Mouse (Mus musculus) kidney, postnatal 25 days (tissue): ENCODE results near the gene Mical1.

ENCODE experiments used
- DNase-seq, 2 experiments: peaks; one replicate each; pipeline ENCODE4 v3.0.0; 2021; ENCODE audit warnings: mixed read lengths in 2 of 2

Gene Mical1

DNA sequence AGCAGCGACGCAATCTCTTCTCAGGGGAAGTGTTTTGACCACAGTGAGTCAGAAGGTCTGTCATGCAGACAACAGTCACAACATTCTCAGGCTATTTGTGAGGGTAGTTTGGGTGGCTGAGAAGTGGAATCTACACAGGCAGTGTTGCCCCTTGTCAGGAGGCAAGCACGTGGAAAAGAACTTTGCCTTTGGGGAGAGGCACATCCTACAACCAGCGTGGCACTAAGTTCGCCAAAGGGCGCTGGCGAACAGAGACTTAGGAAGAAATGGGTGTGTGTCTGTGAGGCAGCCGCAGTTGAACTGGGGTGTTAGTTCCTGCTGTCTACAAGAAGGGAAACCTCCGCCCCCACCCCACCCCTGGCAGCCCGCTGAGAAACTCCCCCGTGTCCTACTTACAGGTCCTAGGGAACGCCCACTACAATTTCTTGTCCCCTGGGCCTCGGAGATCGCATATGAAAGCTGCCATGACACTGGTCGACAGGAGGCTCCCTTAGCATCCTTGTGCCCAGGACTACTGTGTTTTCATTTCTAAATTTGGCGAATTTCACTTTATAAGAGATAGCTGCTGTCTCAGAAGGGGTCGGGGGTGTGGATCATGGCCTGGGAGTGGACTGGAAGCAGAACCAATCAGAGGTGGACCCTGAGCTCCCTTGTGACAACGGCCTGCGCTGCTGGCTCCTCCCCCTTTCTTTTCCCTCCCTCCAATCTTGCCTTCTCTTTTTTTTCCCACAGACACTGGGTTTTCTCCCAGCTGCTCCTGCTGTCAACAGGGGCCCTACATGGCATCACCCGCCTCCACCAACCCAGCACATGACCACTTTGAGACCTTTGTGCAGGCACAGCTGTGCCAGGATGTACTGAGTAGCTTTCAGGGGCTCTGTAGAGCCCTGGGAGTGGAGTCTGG is 1.4 kb downstream of the Mical1 start:
- DNase-seq = peak; percentile 69 to 79

DNA sequence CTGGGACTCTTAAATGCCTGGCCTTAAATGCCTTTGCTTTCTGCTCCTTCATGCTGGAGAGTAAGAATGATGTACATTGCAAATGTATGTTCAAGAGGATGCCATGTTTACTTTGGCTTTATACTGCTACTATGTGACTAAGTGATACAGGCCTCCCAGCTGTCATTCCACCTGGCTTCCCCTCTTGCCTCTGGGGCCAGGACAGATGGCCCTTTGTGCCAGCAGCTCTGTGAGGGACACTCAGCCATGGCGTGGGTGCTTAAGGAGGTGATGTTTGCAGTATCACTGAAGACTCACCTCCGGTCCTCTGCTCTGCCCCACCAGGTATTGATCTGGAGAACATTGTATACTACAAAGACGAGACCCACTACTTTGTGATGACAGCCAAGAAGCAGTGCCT is 3.8 kb downstream of the Mical1 start:
- no peak for DNase-seq

DNA sequence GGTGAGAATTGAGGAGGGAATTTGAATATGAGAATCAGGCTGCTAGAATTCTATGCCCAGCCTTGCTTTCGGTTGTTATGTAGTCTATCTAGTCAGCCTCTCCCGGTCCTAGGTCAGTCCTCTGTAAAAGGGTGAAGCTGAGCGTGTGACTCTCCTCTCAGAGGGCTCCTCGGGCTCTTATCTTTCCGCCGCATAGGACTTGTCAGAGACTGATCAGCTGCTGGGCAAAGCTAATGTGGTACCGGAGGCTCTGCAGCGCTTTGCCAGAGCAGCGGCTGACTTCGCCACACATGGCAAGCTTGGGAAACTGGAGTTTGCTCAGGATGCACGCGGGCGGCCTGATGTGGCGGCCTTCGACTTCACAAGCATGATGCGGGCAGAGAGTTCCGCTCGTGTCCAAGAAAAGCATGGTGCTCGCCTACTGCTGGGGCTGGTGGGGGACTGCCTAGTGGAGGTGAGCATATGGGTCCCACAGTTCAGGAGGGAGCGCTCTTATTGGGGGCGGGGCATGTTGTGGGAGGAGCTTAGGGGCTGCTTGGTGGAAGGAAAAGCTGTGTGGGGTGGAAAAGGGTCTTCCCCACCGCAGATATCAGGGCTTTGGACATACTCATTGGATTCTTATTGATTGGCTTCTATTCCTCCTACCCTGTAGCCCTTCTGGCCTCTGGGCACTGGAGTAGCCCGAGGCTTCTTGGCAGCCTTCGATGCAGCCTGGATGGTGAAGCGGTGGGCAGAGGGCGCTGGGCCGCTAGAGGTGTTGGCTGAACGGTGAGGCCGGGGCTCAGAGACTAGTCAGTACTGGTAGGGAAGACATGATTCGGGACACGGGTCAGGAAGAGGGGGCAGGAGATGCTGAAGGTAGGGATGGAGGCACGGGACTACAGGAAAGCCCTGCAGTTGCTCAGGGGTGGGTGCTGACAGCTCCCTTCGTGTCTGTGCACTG is 5.1 kb downstream of the Mical1 start:
- peak in 1 of 2 experiments; percentile 43 for DNase-seq

DNA sequence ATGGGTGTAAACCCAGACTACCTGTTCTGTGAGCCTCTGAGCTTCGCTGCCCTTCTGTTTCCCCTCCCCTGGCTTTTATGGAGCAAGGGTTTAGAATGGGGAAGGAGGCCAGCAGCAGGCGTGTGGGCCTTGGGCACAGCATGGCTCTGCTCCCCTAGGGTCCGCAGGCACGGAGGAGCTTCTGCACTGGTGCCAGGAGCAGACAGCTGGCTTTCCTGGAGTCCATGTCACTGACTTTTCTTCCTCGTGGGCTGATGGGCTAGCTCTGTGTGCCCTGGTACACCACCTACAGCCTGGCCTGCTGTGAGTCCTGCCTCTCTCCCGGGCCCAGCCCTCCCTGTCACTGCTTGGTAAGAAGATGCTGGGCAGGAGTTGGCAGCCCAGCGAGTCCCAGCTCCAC is 6.3 kb downstream of the Mical1 start:
- DNase-seq = no peak

GRCm38 (mm10) chr10:41485778-41486177 is 9.7 kb downstream of the Mical1 start:
- DNase-seq = no peak

- DNase-seq = no peak
These were observed 10.5 kb downstream of the Mical1 start for GRCm38 (mm10) chr10:41486506-41487170.

GRCm38 (mm10) chr10:41488877-41489276 is 12.8 kb downstream of the Mical1 start:
- no peak for DNase-seq

GRCm38 (mm10) chr10:41489294-41489693 is 13.2 kb downstream of the Mical1 start:
- DNase-seq = peak; percentile 54 to 81

DNA sequence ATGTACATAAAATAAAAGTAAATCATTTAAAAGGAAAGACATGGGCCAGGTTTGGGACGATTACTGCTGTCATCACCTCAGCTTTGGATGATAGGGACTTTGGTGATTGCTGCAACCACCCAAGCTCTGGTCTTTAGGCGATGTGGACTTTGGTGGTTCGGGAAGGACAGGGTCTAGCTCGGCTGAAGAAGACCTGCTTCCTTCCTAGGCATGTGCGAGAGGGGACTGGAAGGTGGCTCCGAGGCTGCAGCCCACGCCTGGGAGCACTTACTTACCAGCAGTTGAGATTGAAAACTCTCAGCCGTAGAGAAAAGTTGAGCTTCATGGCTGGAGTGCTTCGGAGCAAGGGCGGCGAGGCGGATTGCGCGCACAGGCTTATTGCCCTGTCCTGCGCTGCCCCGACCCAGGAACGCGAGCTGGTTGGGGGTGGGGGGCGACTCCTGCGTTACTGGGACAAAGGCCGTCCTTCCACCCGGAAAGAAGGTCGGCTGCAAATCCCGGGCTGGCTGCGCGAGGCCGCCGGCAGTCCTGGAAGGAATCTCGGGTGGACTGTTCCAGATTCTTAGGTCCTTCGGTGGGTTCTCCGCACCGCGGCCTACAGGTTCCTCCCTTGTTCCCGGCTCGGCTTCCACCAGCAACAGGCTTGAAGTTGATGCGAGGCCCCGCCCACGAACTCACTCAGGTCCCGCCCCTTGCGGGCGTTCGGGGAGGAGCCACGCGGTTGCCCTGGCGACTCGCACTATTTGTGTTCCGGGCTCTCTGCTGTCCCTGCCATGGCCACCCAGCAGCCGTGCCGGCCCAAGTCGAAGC is 13.8 kb downstream of the Mical1 start, which contains the start of the genes Smpd2 and Ppil6:
Gene Smpd2 (minus strand): TSS at position 662 of the 810 bp plus-strand sequence.
Gene Ppil6 (plus strand): TSS at position 732 of the 810 bp plus-strand sequence.
- peak; percentile 97 to 98 for DNase-seq

- DNase-seq = no peak
These were observed 14.4 kb downstream of the Mical1 start for GRCm38 (mm10) chr10:41490518-41490873.

GRCm38 (mm10) chr10:41491111-41491510 is 15.0 kb downstream of the Mical1 start:
- peak; percentile 52 to 69 for DNase-seq

DNA sequence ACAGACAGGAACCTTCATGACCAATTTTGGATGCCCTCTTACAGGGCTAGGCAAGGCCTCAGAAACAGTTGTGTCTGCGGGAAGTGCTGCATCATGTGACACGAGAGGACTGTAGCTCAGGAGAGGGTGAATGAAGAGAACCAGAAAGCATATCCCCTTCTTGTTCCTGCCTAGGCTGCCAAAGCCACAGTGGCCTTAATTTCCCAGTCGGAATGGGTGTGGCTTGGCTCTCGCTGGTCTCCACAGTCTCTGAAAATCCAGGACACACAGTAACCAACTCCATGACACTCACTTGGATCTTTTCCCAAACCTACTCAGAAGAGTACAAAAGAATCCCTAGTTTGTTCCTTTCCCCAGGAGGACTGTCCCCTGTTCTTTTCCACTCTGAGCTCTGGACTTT is 24.8 kb downstream of the Mical1 start:
- peak; percentile 70 to 89 for DNase-seq

DNA sequence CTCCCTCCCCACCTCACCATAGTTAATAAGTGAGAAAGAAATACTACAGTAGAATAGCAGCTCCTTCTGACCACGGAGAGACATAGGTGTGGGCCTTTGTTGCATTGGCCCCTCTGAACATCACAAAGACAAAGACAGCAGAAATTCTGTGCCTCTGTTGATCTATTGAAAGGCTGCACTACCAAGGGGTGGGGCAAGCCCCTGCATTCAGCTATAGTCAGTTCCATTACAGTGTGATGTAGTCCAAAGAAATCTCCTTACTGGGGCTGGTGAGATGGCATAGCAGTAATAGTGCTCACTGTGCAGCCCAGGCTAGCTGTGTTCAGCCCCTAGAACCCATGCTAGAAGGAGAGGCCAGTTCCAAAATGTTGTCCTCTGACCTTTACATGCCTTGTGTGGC is 28.9 kb downstream of the Mical1 start:
- DNase-seq = no peak

DNA sequence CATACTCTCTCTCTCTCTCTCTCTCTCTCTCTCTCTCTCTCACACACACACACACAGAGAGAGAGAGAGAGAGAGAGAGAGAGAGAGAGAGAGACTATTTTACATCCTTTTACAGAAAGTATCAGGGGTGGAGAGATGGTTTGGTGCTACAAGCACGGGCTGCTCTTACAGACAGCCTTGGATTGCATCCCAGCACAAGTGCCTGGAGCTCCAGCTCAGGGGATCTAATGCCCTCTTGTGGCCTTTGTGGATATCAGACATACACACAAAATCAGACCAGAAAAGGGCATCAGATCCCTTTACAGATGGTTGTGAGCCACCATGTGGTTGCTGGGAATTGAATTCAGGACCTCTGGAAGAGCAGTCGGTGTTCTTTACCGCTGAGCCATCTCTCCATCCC is 29.3 kb downstream of the Mical1 start:
- DNase-seq = peak; percentile 79 to 80

GRCm38 (mm10) chr10:41509160-41509559 is 33.0 kb downstream of the Mical1 start:
- peak in 1 of 2 experiments; percentile 37 for DNase-seq

DNA sequence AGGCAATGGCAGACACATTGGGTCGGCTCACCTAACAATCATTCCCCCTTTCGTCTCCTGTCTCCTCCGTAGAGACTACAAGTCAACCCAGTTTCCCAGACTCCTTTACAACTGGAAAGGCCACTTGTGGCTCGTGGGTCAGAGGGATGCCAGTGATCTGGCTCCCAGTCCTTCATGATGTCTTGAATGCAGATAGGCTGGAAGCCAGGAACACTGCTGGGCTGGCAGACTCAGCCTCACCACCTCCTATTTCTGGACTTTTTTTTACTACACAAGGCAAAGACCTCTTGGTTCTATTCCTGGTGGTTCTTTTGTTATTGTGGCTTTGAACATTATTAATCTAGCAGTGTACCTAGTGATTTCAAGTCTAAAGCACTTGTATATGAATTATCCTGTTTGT is 38.2 kb downstream of the Mical1 start:
- no peak for DNase-seq

GRCm38 (mm10) chr10:41514921-41515320 is 38.8 kb downstream of the Mical1 start:
- no peak for DNase-seq

GRCm38 (mm10) chr10:41518508-41518980 is 42.4 kb downstream of the Mical1 start:
- DNase-seq = peak; percentile 78 to 89

DNA sequence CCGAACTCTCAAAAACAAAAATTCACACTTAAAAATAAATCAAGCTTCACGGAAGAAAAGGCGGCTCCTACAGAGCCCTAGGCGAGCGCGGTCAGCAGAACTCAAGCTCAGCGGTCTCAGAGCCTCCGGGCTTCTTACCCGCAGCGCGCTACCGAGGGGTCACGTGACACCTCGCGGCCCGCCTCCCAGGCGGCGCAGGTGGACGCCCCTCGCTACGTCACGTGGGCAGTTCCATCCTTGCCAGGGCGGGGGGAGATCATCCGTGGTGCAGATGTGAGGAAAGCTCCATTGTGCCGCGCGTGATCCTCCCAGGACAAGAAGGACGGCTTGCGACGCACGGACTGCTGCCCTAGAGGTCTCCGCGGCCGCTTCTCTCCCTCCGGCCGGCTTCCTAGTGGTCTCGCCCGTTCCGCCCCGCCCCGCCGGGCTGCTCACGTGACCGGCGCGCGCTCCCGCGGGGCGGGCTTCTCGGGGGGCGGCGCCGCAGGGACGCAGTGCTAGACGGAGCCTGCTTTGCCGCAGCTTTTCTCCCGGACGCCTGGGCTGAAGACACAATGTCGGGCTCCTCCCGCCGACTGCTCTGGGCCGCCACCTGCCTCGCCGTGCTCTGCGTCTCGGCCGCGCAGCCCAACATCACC is 43.0 kb downstream of the Mical1 start, which contains the start of gene Cd164:
Gene Cd164 (plus strand): TSS at position 434 of the 638 bp plus-strand sequence.
- DNase-seq = peak; percentile 93 to 96

DNA sequence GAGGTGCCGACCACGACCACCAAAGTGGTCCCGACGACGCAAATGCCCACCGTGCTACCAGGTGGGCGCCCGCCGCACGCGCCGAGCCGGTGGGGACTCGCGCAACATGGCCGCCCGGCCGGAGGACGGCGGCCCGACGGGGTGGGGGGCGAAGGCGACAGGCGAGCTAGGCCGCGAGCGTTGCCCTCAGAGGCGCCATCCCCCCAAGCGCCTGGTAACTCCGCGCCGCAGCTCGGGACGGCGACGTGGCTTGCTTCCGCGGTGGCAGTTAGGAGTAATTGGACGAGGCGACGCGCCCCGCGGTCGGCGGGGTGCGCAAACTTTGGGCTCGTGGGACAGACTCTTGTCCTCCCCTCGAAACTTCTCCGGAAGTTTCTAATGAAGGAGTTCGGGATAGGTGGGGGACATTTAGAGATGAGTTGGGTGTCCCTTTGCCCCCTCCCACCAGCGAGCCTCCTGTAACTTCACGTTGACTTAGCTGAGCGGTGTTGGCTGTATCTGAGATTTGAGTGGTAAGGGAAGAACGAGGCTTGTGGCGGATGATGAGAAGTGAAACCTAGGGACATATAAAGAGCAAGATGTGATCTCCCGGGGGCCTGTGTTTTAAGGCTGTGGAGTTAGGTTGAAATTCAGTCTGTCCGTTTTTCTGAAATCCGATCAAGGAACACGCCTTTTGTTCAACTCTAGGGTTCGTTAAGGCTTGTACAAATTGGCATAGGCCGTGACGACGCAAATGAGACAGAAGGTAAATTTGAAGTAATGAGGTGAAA is 43.7 kb downstream of the Mical1 start:
- peak; percentile 57 to 74 for DNase-seq

- DNase-seq = no peak
These were observed 44.2 kb downstream of the Mical1 start for GRCm38 (mm10) chr10:41520410-41520673.
